Mouse (Mus musculus): ENCODE measurements at regions not wholly inside any gene's neighbourhood (a gene's known extent, or its start where the extent isn't known, plus 50 kb on each side); places are given as distances from the start of the nearest gene placed in this dataset.

DNA sequence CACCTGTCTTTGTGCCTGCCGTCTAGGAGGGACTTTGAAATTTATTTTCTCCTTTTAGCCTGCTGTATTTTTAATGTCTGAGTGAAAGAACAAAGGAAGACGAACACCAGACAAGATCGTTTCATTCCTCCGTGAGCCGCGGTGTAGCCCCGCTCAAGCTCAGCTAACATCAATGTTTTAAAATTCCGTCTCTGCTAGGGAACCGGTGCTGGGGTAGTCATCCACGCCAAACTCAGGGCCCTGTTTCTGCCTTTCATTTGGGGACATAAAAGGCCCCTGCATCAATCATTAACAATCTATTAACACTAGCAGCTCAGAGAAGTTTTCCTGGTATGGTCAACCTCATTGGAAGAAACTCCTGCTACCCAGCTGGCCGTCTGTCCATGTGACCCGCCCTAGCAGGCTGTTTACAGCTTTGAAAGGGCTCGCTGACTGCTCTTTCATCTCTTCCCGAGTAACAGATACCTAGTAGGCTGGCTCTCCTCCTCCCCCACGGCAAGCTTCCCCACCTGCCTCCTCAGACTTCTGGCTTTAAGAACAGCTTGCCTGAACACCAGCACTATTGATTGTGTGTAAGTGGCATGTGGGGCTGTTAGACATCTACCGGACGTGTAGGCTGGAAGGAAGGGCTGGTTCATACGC is 65.0 kb upstream of the Mmp2 start:
- H3K27me3 ChIP-seq (ENCODE audit: control insufficient read depth), result no peaks in the 10 kb centered on the region
- TF ChIP-seq GATA1 (IDR thresholded peaks at IDR 0.05; ENCODE audit: low read length) (no peak), TAL1 (IDR thresholded peaks at IDR 0.05; ENCODE audit: low read length) (no peak)
- H3K4me1 ChIP-seq (ENCODE audit: control insufficient read depth), result no peaks in the 10 kb centered on the region
- H3K4me3 ChIP-seq (replicated peaks), result no peak overlapping the region
- H3K36me3 ChIP-seq (ENCODE audit: control insufficient read depth), result no peaks in the 10 kb centered on the region
- no peaks in the 10 kb centered on the region for H3K9me3 ChIP-seq (ENCODE audit: control insufficient read depth, low read length)

- H3K4me1 ChIP-seq (ENCODE audit: control insufficient read depth), result no peaks in the 10 kb centered on the region
- peak overlapping the region; percentile 42 for H3K4me3 ChIP-seq (replicated peaks)
- H3K9me3 ChIP-seq (ENCODE audit: control insufficient read depth, low read length), result no peaks in the 10 kb centered on the region
- TF ChIP-seq GATA1 (IDR thresholded peaks at IDR 0.05; ENCODE audit: low read length) (no peak), TAL1 (IDR thresholded peaks at IDR 0.05; ENCODE audit: low read length) (no peak)
- no peaks in the 10 kb centered on the region for H3K27me3 ChIP-seq (ENCODE audit: control insufficient read depth)
- H3K36me3 ChIP-seq (ENCODE audit: control insufficient read depth), result no peaks in the 10 kb centered on the region
Measured at GRCm38 (mm10) chr8:92771856-92772650, 55.0 kb upstream of the Mmp2 start.

GRCm38 (mm10) chr8:92772826-92773225 is 54.3 kb upstream of the Mmp2 start:
- Histone ChIP-seq H3K4me1 (ENCODE audit: control insufficient read depth) (no peaks in the 10 kb centered on the region), H3K36me3 (ENCODE audit: control insufficient read depth) (no peaks in the 10 kb centered on the region), H3K27me3 (ENCODE audit: control insufficient read depth) (no peaks in the 10 kb centered on the region), H3K4me3 (replicated peaks) (no peak overlapping the region), H3K9me3 (ENCODE audit: control insufficient read depth, low read length) (no peaks in the 10 kb centered on the region)
- TF ChIP-seq TAL1 (IDR thresholded peaks at IDR 0.05; ENCODE audit: low read length) (no peak), GATA1 (IDR thresholded peaks at IDR 0.05; ENCODE audit: low read length) (no peak)

- Histone ChIP-seq H3K36me3 (ENCODE audit: control insufficient read depth) (no peaks in the 10 kb centered on the region), H3K27me3 (ENCODE audit: control insufficient read depth) (no peaks in the 10 kb centered on the region), H3K4me1 (ENCODE audit: control insufficient read depth) (no peaks in the 10 kb centered on the region), H3K4me3 (replicated peaks) (no peak overlapping the region), H3K9me3 (ENCODE audit: control insufficient read depth, low read length) (no peaks in the 10 kb centered on the region)
- TF ChIP-seq GATA1 (IDR thresholded peaks at IDR 0.05; ENCODE audit: low read length) (no peak), TAL1 (IDR thresholded peaks at IDR 0.05; ENCODE audit: low read length) (no peak)
Measured at GRCm38 (mm10) chr8:92775186-92775585, 51.9 kb upstream of the Mmp2 start.

DNA sequence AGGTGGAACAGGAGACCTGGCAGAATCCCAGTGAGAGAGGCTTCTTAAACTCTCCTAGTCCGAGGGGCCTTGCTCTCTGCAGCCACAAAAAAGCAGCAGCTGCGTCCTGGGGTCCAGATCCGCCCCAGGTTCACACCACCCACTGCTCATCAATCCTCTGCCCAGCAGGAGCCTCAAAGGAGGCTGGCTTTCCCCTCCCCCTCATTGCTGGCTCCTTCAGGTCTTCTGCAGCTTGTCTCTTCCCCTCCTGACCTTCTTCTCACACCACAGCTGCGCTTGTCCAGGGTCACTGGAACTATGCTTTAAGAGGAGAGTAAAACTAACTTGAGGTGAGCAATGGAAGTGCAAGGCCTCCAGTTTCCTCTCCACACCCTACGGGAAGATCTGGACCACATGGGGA is 50.0 kb upstream of the Mmp2 start:
- Histone ChIP-seq H3K9me3 (ENCODE audit: control insufficient read depth, low read length) (no peaks in the 10 kb centered on the region), H3K36me3 (ENCODE audit: control insufficient read depth) (no peaks in the 10 kb centered on the region), H3K4me1 (ENCODE audit: control insufficient read depth) (no peaks in the 10 kb centered on the region), H3K27me3 (ENCODE audit: control insufficient read depth) (no peaks in the 10 kb centered on the region), H3K4me3 (replicated peaks) (no peak overlapping the region)
- no peak for TF ChIP-seq GATA1 (IDR thresholded peaks at IDR 0.05; ENCODE audit: low read length)
- no peak for TF ChIP-seq TAL1 (IDR thresholded peaks at IDR 0.05; ENCODE audit: low read length)

Data from erythroblast, embryonic 14.5 days (primary cell).